Mouse (Mus musculus): ENCODE measurements around the gene Arl6ip5. TPM values are rescaled to one million over a fixed set of nuclear protein-coding genes. Genes with fewer than 3 reads are reported as not detected.

The Arl6ip5 gene
- polyA plus RNA-seq, 1 experiment from 2014 or later = 70.7 TPM

GRCm38 (mm10) chr6:97220672-97221071 is 10.2 kb downstream of the Arl6ip5 start:
- 0 out of 2 replicates have a peak, but pooled peaks cover 2% of the 10 kb centered on the region for H3K36me3 ChIP-seq (ENCODE audit: control insufficient read depth, insufficient read depth, low read length)
- no peaks in the 10 kb centered on the region for H3K27me3 ChIP-seq (ENCODE audit: control insufficient read depth, insufficient read depth, low read length)
- H3K4me1 ChIP-seq (ENCODE audit: control insufficient read depth, insufficient read depth, low read length) = no peaks in the 10 kb centered on the region
- no peak overlapping the region for H3K9ac ChIP-seq (replicated peaks; ENCODE audit: low read length)
- ATAC-seq (ENCODE audit: low FRiP score, low TSS enrichment) = no peak
- H3K27ac ChIP-seq (replicated peaks; ENCODE audit: low read depth, low read length) = no peak overlapping the region
- 70% methylated on average over 3 of the region's 5 CpGs for WGBS
- no peak overlapping the region for H3K4me3 ChIP-seq (replicated peaks; ENCODE audit: low read depth, low read length)
- no peak overlapping the region for H3K4me2 ChIP-seq (ENCODE audit: low read length)
- no peak for DNase-seq
- no peaks in the 10 kb centered on the region for H3K9me3 ChIP-seq (ENCODE audit: control insufficient read depth, low read length)

GRCm38 (mm10) chr6:97221205-97222025 is 10.9 kb downstream of the Arl6ip5 start:
- no peak for DNase-seq

GRCm38 (mm10) chr6:97222321-97222720 is 11.8 kb downstream of the Arl6ip5 start:
- no peaks in the 10 kb centered on the region for H3K9me3 ChIP-seq (ENCODE audit: control insufficient read depth, low read length)
- 57% methylated on average over 6 of the region's 6 CpGs for WGBS
- ATAC-seq (ENCODE audit: low FRiP score, low TSS enrichment) (no peak), DNase-seq (no peak)
- H3K4me3 ChIP-seq (replicated peaks; ENCODE audit: low read depth, low read length) = no peak overlapping the region
- no peak overlapping the region for H3K4me2 ChIP-seq (ENCODE audit: low read length)
- H3K36me3 ChIP-seq (ENCODE audit: control insufficient read depth, insufficient read depth, low read length) = 0 out of 2 replicates have a peak, but pooled peaks cover 2% of the 10 kb centered on the region
- no peak overlapping the region for H3K9ac ChIP-seq (replicated peaks; ENCODE audit: low read length)
- no peaks in the 10 kb centered on the region for H3K27me3 ChIP-seq (ENCODE audit: control insufficient read depth, insufficient read depth, low read length)
- H3K27ac ChIP-seq (replicated peaks; ENCODE audit: low read depth, low read length) = no peak overlapping the region
- no peaks in the 10 kb centered on the region for H3K4me1 ChIP-seq (ENCODE audit: control insufficient read depth, insufficient read depth, low read length)

More at GRCm38 (mm10) chr6:97221205-97222025, 10.9 kb downstream of the Arl6ip5 start:
- no peak overlapping the region for H3K27ac ChIP-seq (replicated peaks; ENCODE audit: low read depth, low read length)
- ATAC-seq (ENCODE audit: low FRiP score, low TSS enrichment) = no peak
- no peak overlapping the region for H3K4me3 ChIP-seq (replicated peaks; ENCODE audit: low read depth, low read length)
- no peaks in the 10 kb centered on the region for H3K9me3 ChIP-seq (ENCODE audit: control insufficient read depth, low read length)
- no peak overlapping the region for H3K9ac ChIP-seq (replicated peaks; ENCODE audit: low read length)
- H3K4me2 ChIP-seq (ENCODE audit: low read length) = no peak overlapping the region
- H3K36me3 ChIP-seq (ENCODE audit: control insufficient read depth, insufficient read depth, low read length) = 0 out of 2 replicates have a peak, but pooled peaks cover 2% of the 10 kb centered on the region
- 77% methylated on average over 15 of the region's 15 CpGs for WGBS
- no peaks in the 10 kb centered on the region for H3K27me3 ChIP-seq (ENCODE audit: control insufficient read depth, insufficient read depth, low read length)
- H3K4me1 ChIP-seq (ENCODE audit: control insufficient read depth, insufficient read depth, low read length) = no peaks in the 10 kb centered on the region

GRCm38 (mm10) chr6:97222931-97223467 is 12.5 kb downstream of the Arl6ip5 start:
- Histone ChIP-seq H3K36me3 (ENCODE audit: control insufficient read depth, insufficient read depth, low read length) (0 out of 2 replicates have a peak, but pooled peaks cover 2% of the 10 kb centered on the region), H3K27ac (replicated peaks; ENCODE audit: low read depth, low read length) (no peak overlapping the region), H3K27me3 (ENCODE audit: control insufficient read depth, insufficient read depth, low read length) (no peaks in the 10 kb centered on the region), H3K4me2 (ENCODE audit: low read length) (no peak overlapping the region), H3K9ac (replicated peaks; ENCODE audit: low read length) (no peak overlapping the region), H3K4me3 (replicated peaks; ENCODE audit: low read depth, low read length) (no peak overlapping the region), H3K9me3 (ENCODE audit: control insufficient read depth, low read length) (no peaks in the 10 kb centered on the region), H3K4me1 (ENCODE audit: control insufficient read depth, insufficient read depth, low read length) (no peaks in the 10 kb centered on the region)
- no peak for DNase-seq
- 81% methylated on average over 5 of the region's 5 CpGs for WGBS
- ATAC-seq (ENCODE audit: low FRiP score, low TSS enrichment) = no peak

- no peak for DNase-seq
- Histone ChIP-seq H3K4me1 (ENCODE audit: control insufficient read depth, insufficient read depth, low read length) (no peaks in the 10 kb centered on the region), H3K9me3 (ENCODE audit: control insufficient read depth, low read length) (no peaks in the 10 kb centered on the region), H3K4me2 (ENCODE audit: low read length) (no peak overlapping the region), H3K27me3 (ENCODE audit: control insufficient read depth, insufficient read depth, low read length) (no peaks in the 10 kb centered on the region), H3K9ac (replicated peaks; ENCODE audit: low read length) (no peak overlapping the region), H3K4me3 (replicated peaks; ENCODE audit: low read depth, low read length) (no peak overlapping the region), H3K36me3 (ENCODE audit: control insufficient read depth, insufficient read depth, low read length) (0 out of 2 replicates have a peak, but pooled peaks cover 2% of the 10 kb centered on the region), H3K27ac (replicated peaks; ENCODE audit: low read depth, low read length) (no peak overlapping the region)
- ATAC-seq (ENCODE audit: low FRiP score, low TSS enrichment) = no peak
- 77% methylated on average over 4 of the region's 4 CpGs for WGBS
Observed at GRCm38 (mm10) chr6:97223566-97223965, 13.1 kb downstream of the Arl6ip5 start.

GRCm38 (mm10) chr6:97224505-97224904 is 14.0 kb downstream of the Arl6ip5 start:
- H3K4me3 ChIP-seq (replicated peaks; ENCODE audit: low read depth, low read length) = no peak overlapping the region
- peaks cover 4% of the 10 kb centered on the region for H3K36me3 ChIP-seq (ENCODE audit: control insufficient read depth, insufficient read depth, low read length)
- no peaks in the 10 kb centered on the region for H3K27me3 ChIP-seq (ENCODE audit: control insufficient read depth, insufficient read depth, low read length)
- no peak overlapping the region for H3K9ac ChIP-seq (replicated peaks; ENCODE audit: low read length)
- ATAC-seq (ENCODE audit: low FRiP score, low TSS enrichment) (no peak), DNase-seq (no peak)
- H3K27ac ChIP-seq (replicated peaks; ENCODE audit: low read depth, low read length) = no peak overlapping the region
- no peaks in the 10 kb centered on the region for H3K4me1 ChIP-seq (ENCODE audit: control insufficient read depth, insufficient read depth, low read length)
- H3K4me2 ChIP-seq (ENCODE audit: low read length) = no peak overlapping the region
- H3K9me3 ChIP-seq (ENCODE audit: control insufficient read depth, low read length) = no peaks in the 10 kb centered on the region
- WGBS = 93% methylated on average over 8 of the region's 8 CpGs

GRCm38 (mm10) chr6:97226083-97226491 is 15.6 kb downstream of the Arl6ip5 start:
- Histone ChIP-seq H3K36me3 (ENCODE audit: control insufficient read depth, insufficient read depth, low read length) (peaks cover 17% of the 10 kb centered on the region), H3K4me2 (ENCODE audit: low read length) (no peak overlapping the region), H3K9ac (replicated peaks; ENCODE audit: low read length) (no peak overlapping the region), H3K9me3 (ENCODE audit: control insufficient read depth, low read length) (no peaks in the 10 kb centered on the region), H3K4me3 (replicated peaks; ENCODE audit: low read depth, low read length) (no peak overlapping the region), H3K4me1 (ENCODE audit: control insufficient read depth, insufficient read depth, low read length) (no peaks in the 10 kb centered on the region), H3K27me3 (ENCODE audit: control insufficient read depth, insufficient read depth, low read length) (no peaks in the 10 kb centered on the region), H3K27ac (replicated peaks; ENCODE audit: low read depth, low read length) (0 out of 2 replicates have a peak overlapping the region, but pooled peaks have one; percentile 21)
- no peak for ATAC-seq (ENCODE audit: low FRiP score, low TSS enrichment)
- WGBS = 41% methylated on average over 1 of the region's 1 CpGs
- no peak for DNase-seq

- ATAC-seq (ENCODE audit: low FRiP score, low TSS enrichment) (no peak), DNase-seq (no peak)
- H3K4me3 ChIP-seq (replicated peaks; ENCODE audit: low read depth, low read length) = no peak overlapping the region
- WGBS = 95% methylated on average over 9 of the region's 9 CpGs
- H3K27me3 ChIP-seq (ENCODE audit: control insufficient read depth, insufficient read depth, low read length) = no peaks in the 10 kb centered on the region
- no peak overlapping the region for H3K9ac ChIP-seq (replicated peaks; ENCODE audit: low read length)
- H3K36me3 ChIP-seq (ENCODE audit: control insufficient read depth, insufficient read depth, low read length) = peaks cover 26% of the 10 kb centered on the region
- no peaks in the 10 kb centered on the region for H3K9me3 ChIP-seq (ENCODE audit: control insufficient read depth, low read length)
- no peak overlapping the region for H3K4me2 ChIP-seq (ENCODE audit: low read length)
- H3K27ac ChIP-seq (replicated peaks; ENCODE audit: low read depth, low read length) = no peak overlapping the region
- H3K4me1 ChIP-seq (ENCODE audit: control insufficient read depth, insufficient read depth, low read length) = no peaks in the 10 kb centered on the region
Observed at GRCm38 (mm10) chr6:97227067-97227847, 16.8 kb downstream of the Arl6ip5 start.

Data from midbrain, embryonic 14.5 days (tissue).